Mouse (Mus musculus) megakaryocyte progenitor cell, adult 5-6 weeks (primary cell): ENCODE measurements around the gene Birc7. TPM values are rescaled to one million over a fixed set of nuclear protein-coding genes. Genes with fewer than 3 reads are reported as not detected.

Experiments
- ATAC-seq: replicated peaks from 2 replicates; pipeline ENCODE4 v1.8.0; 2016; ENCODE audit warnings: mild to moderate bottlenecking, moderate TSS enrichment, inconsistent platforms; ENCODE audit not compliant: poor library complexity
- total RNA-seq, 2 experiments: library from RNA; stranded (forward) in 1 of 2; stranded (reverse) in 1 of 2; fragments of 157-497, 149-512 nt in 1 of 2; fragments of 200-1000 nt in 1 of 2; gene quantifications; 2 replicates each; pipeline versions ENCODE4 v1.2.3 to v1.2.4; 2015 to 2017

Gene Birc7
- total RNA-seq, 2 experiments from 2014 or later = not detected

GRCm38 (mm10) chr2:180963956-180964355 lies 35.1 kb downstream of the Birc7 start:
- peak; percentile 63 for ATAC-seq

- peak; percentile 48 for ATAC-seq
Measured at GRCm38 (mm10) chr2:180966092-180966882, 37.5 kb downstream of the Birc7 start.

- ATAC-seq = peak; percentile 85
Measured at GRCm38 (mm10) chr2:180967010-180967763, 38.4 kb downstream of the Birc7 start, which contains the start of gene Arfgap1. Gene Arfgap1, plus strand, starts transcription at chr2:180967225.

- no peak for ATAC-seq
Measured at GRCm38 (mm10) chr2:180981133-180981532, 52.3 kb downstream of the Birc7 start.

Other genes with a start within 250 kb of the Birc7 start
- 33.0 and 37.4 TPM in 2 replicates for gene Dido1, start 219.0 kb upstream of the Birc7 start, total RNA-seq (2015)
- 42.9 and 56.0 TPM in 2 replicates for gene Dido1, start 219.0 kb upstream of the Birc7 start, total RNA-seq (2017)
- 59.6 and 70.9 TPM in 2 replicates for gene Gid8, start 218.9 kb upstream of the Birc7 start, total RNA-seq (2015)
- gene Gid8, start 218.9 kb upstream of the Birc7 start, total RNA-seq (2017) = 55.9 and 73.9 TPM in 2 replicates
- 16.6 and 17.4 TPM in 2 replicates for gene Slc17a9, start 203.8 kb upstream of the Birc7 start, total RNA-seq (2015)
- gene Slc17a9, start 203.8 kb upstream of the Birc7 start, total RNA-seq (2017) = 8.0 and 8.4 TPM in 2 replicates
- gene Bhlhe23, start 152.1 kb upstream of the Birc7 start, total RNA-seq (2015) = not detected in 2 replicates
- gene Bhlhe23, start 152.1 kb upstream of the Birc7 start, total RNA-seq (2017) = not detected in 2 replicates
- 69.2 and 75.6 TPM in 2 replicates for gene Ythdf1, start 8.1 kb upstream of the Birc7 start, total RNA-seq (2015)
- 27.0 and 32.9 TPM in 2 replicates for gene Ythdf1, start 8.1 kb upstream of the Birc7 start, total RNA-seq (2017)
- not detected in 2 replicates for gene Nkain4, start 25.7 kb downstream of the Birc7 start, total RNA-seq (2015)
- gene Nkain4, start 25.7 kb downstream of the Birc7 start, total RNA-seq (2017) = not detected in 2 replicates
- gene Arfgap1, start 38.2 kb downstream of the Birc7 start, total RNA-seq (2015) = 15.6 and 19.1 TPM in 2 replicates
- 30.0 and 32.2 TPM in 2 replicates for gene Arfgap1, start 38.2 kb downstream of the Birc7 start, total RNA-seq (2017)
- 0.12 and 0.42 TPM in 2 replicates for gene Col20a1, start 57.5 kb downstream of the Birc7 start, total RNA-seq (2015)
- 0.10 TPM in 1 of 2 replicates, not detected in the other for gene Col20a1, start 57.5 kb downstream of the Birc7 start, total RNA-seq (2017)
- not detected in 2 replicates for gene Chrna4, start 114.5 kb downstream of the Birc7 start, total RNA-seq (2015)
- not detected in 2 replicates for gene Chrna4, start 114.5 kb downstream of the Birc7 start, total RNA-seq (2017)
- not detected in 2 replicates for gene Kcnq2, start 206.3 kb downstream of the Birc7 start, total RNA-seq (2015)
- not detected in 2 replicates for gene Kcnq2, start 206.3 kb downstream of the Birc7 start, total RNA-seq (2017)
- gene Eef1a2, start 228.0 kb downstream of the Birc7 start, total RNA-seq (2015) = not detected in 2 replicates
- gene Eef1a2, start 228.0 kb downstream of the Birc7 start, total RNA-seq (2017) = not detected in 2 replicates